Mouse (Mus musculus): ENCODE measurements around the gene Hook2. TPM values are rescaled to one million over a fixed set of nuclear protein-coding genes. Genes with fewer than 3 reads are reported as not detected.

Hook2 gene
- polyA plus RNA-seq, 1 experiment from 2014 or later = 31.2 TPM

- Histone ChIP-seq H3K9ac (replicated peaks; ENCODE audit: low read depth, low read length) (no peak overlapping the region), H3K4me3 (ENCODE audit: low read depth, low read length) (no peak overlapping the region), H3K9me3 (ENCODE audit: control insufficient read depth, low read length) (no peaks in the 10 kb centered on the region), H3K4me2 (ENCODE audit: low read depth, low read length) (no peak overlapping the region), H3K27ac (ENCODE audit: low read depth, low read length) (no peak overlapping the region), H3K27me3 (ENCODE audit: control insufficient read depth, insufficient read depth, low read length) (peaks cover 10% of the 10 kb centered on the region; the same call in 1 of the 2 replicates), H3K36me3 (ENCODE audit: control insufficient read depth, insufficient read depth, low read length) (peaks cover 4% of the 10 kb centered on the region; the same call in 1 of the 2 replicates), H3K4me1 (ENCODE audit: control insufficient read depth, insufficient read depth, low read length) (no peaks in the 10 kb centered on the region)
- WGBS = 10% methylated on average over 18 of the region's 18 CpGs
- no peak for ATAC-seq (ENCODE audit: low read depth)
These were observed 37.7 kb upstream of the Hook2 start for GRCm38 (mm10) chr8:84952612-84953255.

GRCm38 (mm10) chr8:84956768-84957167 lies 33.6 kb upstream of the Hook2 start:
- Histone ChIP-seq H3K27me3 (ENCODE audit: control insufficient read depth, insufficient read depth, low read length) (0 out of 2 replicates have a peak, but pooled peaks cover 5% of the 10 kb centered on the region), H3K9ac (replicated peaks; ENCODE audit: low read depth, low read length) (no peak overlapping the region), H3K4me3 (ENCODE audit: low read depth, low read length) (no peak overlapping the region), H3K4me1 (ENCODE audit: control insufficient read depth, insufficient read depth, low read length) (no peaks in the 10 kb centered on the region), H3K9me3 (ENCODE audit: control insufficient read depth, low read length) (no peaks in the 10 kb centered on the region), H3K36me3 (ENCODE audit: control insufficient read depth, insufficient read depth, low read length) (peaks cover 6% of the 10 kb centered on the region; the same call in 1 of the 2 replicates), H3K27ac (ENCODE audit: low read depth, low read length) (no peak overlapping the region), H3K4me2 (ENCODE audit: low read depth, low read length) (no peak overlapping the region)
- 46% methylated on average over 2 of the region's 2 CpGs for WGBS
- ATAC-seq (ENCODE audit: low read depth) = peak; percentile 28; the same call in 1 of the 2 replicates

- Histone ChIP-seq H3K36me3 (ENCODE audit: control insufficient read depth, insufficient read depth, low read length) (peaks cover 6% of the 10 kb centered on the region; the same call in 1 of the 2 replicates), H3K4me2 (ENCODE audit: low read depth, low read length) (no peak overlapping the region), H3K4me3 (ENCODE audit: low read depth, low read length) (no peak overlapping the region), H3K27ac (ENCODE audit: low read depth, low read length) (no peak overlapping the region), H3K4me1 (ENCODE audit: control insufficient read depth, insufficient read depth, low read length) (peaks cover under 1% of the 10 kb centered on the region; the same call in 1 of the 2 replicates), H3K27me3 (ENCODE audit: control insufficient read depth, insufficient read depth, low read length) (no peaks in the 10 kb centered on the region), H3K9ac (replicated peaks; ENCODE audit: low read depth, low read length) (no peak overlapping the region), H3K9me3 (ENCODE audit: control insufficient read depth, low read length) (no peaks in the 10 kb centered on the region)
- ATAC-seq (ENCODE audit: low read depth) = no peak
- 95% methylated on average over 7 of the region's 7 CpGs for WGBS
These were observed 30.6 kb upstream of the Hook2 start for GRCm38 (mm10) chr8:84959811-84960210.

- Histone ChIP-seq H3K27ac (ENCODE audit: low read depth, low read length) (no peak overlapping the region), H3K27me3 (ENCODE audit: control insufficient read depth, insufficient read depth, low read length) (no peaks in the 10 kb centered on the region), H3K36me3 (ENCODE audit: control insufficient read depth, insufficient read depth, low read length) (no peaks in the 10 kb centered on the region), H3K9ac (replicated peaks; ENCODE audit: low read depth, low read length) (no peak overlapping the region), H3K9me3 (ENCODE audit: control insufficient read depth, low read length) (no peaks in the 10 kb centered on the region), H3K4me2 (ENCODE audit: low read depth, low read length) (no peak overlapping the region), H3K4me3 (ENCODE audit: low read depth, low read length) (no peak overlapping the region), H3K4me1 (ENCODE audit: control insufficient read depth, insufficient read depth, low read length) (peaks cover 13% of the 10 kb centered on the region)
- ATAC-seq (ENCODE audit: low read depth) = no peak
- WGBS = 88% methylated on average over 4 of the region's 4 CpGs
These were observed 26.5 kb upstream of the Hook2 start for GRCm38 (mm10) chr8:84963952-84964351.

- peaks cover 16% of the 10 kb centered on the region for H3K4me1 ChIP-seq (ENCODE audit: control insufficient read depth, insufficient read depth, low read length)
These were observed 24.6 kb upstream of the Hook2 start for GRCm38 (mm10) chr8:84965731-84966291.

GRCm38 (mm10) chr8:84966603-84967002 lies 23.8 kb upstream of the Hook2 start:
- H3K4me3 ChIP-seq (ENCODE audit: low read depth, low read length) = no peak overlapping the region
- 57% methylated on average over 3 of the region's 3 CpGs for WGBS
- no peak overlapping the region for H3K27ac ChIP-seq (ENCODE audit: low read depth, low read length)

More at GRCm38 (mm10) chr8:84965731-84966291, 24.6 kb upstream of the Hook2 start:
- H3K9me3 ChIP-seq (ENCODE audit: control insufficient read depth, low read length) = no peaks in the 10 kb centered on the region
- H3K27me3 ChIP-seq (ENCODE audit: control insufficient read depth, insufficient read depth, low read length) = no peaks in the 10 kb centered on the region
- H3K4me2 ChIP-seq (ENCODE audit: low read depth, low read length) = peak overlapping the region; percentile 65
- H3K4me3 ChIP-seq (ENCODE audit: low read depth, low read length) = peak overlapping the region; percentile 48
- H3K9ac ChIP-seq (replicated peaks; ENCODE audit: low read depth, low read length) = peak overlapping the region; percentile 55
- no peaks in the 10 kb centered on the region; the same call in 1 of the 2 replicates for H3K36me3 ChIP-seq (ENCODE audit: control insufficient read depth, insufficient read depth, low read length)
- WGBS = 0% methylated on average over 40 of the region's 41 CpGs
- peak overlapping the region; percentile 3; the same call in 1 of the 2 replicates for H3K27ac ChIP-seq (ENCODE audit: low read depth, low read length)
- peak; percentile 76 for ATAC-seq (ENCODE audit: low read depth)

GRCm38 (mm10) chr8:84967532-84968304 lies 22.7 kb upstream of the Hook2 start:
- Histone ChIP-seq H3K9ac (replicated peaks; ENCODE audit: low read depth, low read length) (no peak overlapping the region), H3K27me3 (ENCODE audit: control insufficient read depth, insufficient read depth, low read length) (no peaks in the 10 kb centered on the region), H3K4me1 (ENCODE audit: control insufficient read depth, insufficient read depth, low read length) (peaks cover 21% of the 10 kb centered on the region), H3K27ac (ENCODE audit: low read depth, low read length) (no peak overlapping the region), H3K4me2 (ENCODE audit: low read depth, low read length) (no peak overlapping the region), H3K4me3 (ENCODE audit: low read depth, low read length) (no peak overlapping the region), H3K36me3 (ENCODE audit: control insufficient read depth, insufficient read depth, low read length) (peaks cover 14% of the 10 kb centered on the region), H3K9me3 (ENCODE audit: control insufficient read depth, low read length) (no peaks in the 10 kb centered on the region)
- ATAC-seq (ENCODE audit: low read depth) = no peak
- 90% methylated on average over 13 of the region's 13 CpGs for WGBS

More at GRCm38 (mm10) chr8:84966603-84967002, 23.8 kb upstream of the Hook2 start:
- peak; percentile 0; the same call in 1 of the 2 replicates for ATAC-seq (ENCODE audit: low read depth)
- H3K4me2 ChIP-seq (ENCODE audit: low read depth, low read length) = peak overlapping the region; percentile 65; the same call in 1 of the 2 replicates
- H3K36me3 ChIP-seq (ENCODE audit: control insufficient read depth, insufficient read depth, low read length) = peaks cover 3% of the 10 kb centered on the region
- no peaks in the 10 kb centered on the region for H3K27me3 ChIP-seq (ENCODE audit: control insufficient read depth, insufficient read depth, low read length)
- no peaks in the 10 kb centered on the region for H3K9me3 ChIP-seq (ENCODE audit: control insufficient read depth, low read length)
- H3K9ac ChIP-seq (replicated peaks; ENCODE audit: low read depth, low read length) = no peak overlapping the region
- H3K4me1 ChIP-seq (ENCODE audit: control insufficient read depth, insufficient read depth, low read length) = peaks cover 21% of the 10 kb centered on the region

GRCm38 (mm10) chr8:84968650-84969049 lies 21.8 kb upstream of the Hook2 start:
- H3K9me3 ChIP-seq (ENCODE audit: control insufficient read depth, low read length) = no peaks in the 10 kb centered on the region
- ATAC-seq (ENCODE audit: low read depth) = no peak
- H3K4me1 ChIP-seq (ENCODE audit: control insufficient read depth, insufficient read depth, low read length) = peaks cover 21% of the 10 kb centered on the region
- 11% methylated on average over 2 of the region's 2 CpGs for WGBS
- H3K4me3 ChIP-seq (ENCODE audit: low read depth, low read length) = peak overlapping the region; percentile 80
- H3K27ac ChIP-seq (ENCODE audit: low read depth, low read length) = peak overlapping the region; percentile 74; the same call in 1 of the 2 replicates
- H3K36me3 ChIP-seq (ENCODE audit: control insufficient read depth, insufficient read depth, low read length) = peaks cover 24% of the 10 kb centered on the region
- peak overlapping the region; percentile 90 for H3K4me2 ChIP-seq (ENCODE audit: low read depth, low read length)
- peak overlapping the region; percentile 94 for H3K9ac ChIP-seq (replicated peaks; ENCODE audit: low read depth, low read length)
- H3K27me3 ChIP-seq (ENCODE audit: control insufficient read depth, insufficient read depth, low read length) = no peaks in the 10 kb centered on the region

All from neural tube, embryonic 14.5 days (tissue).